Mouse (Mus musculus) MEL (cell line): ENCODE measurements around the gene Ccdc141. TPM values are rescaled to one million over a fixed set of nuclear protein-coding genes. Genes with fewer than 3 reads are reported as not detected.

ENCODE experiments used
- DNase-seq: peaks from one replicate; pipeline ENCODE4 v3.0.0; 2011; ENCODE audit warnings: low read depth, low spot score
- H3K27ac ChIP-seq: 2 replicates; pipeline ENCODE4 v1.5.1; 2012; ENCODE audit warnings: low read depth, mild to moderate bottlenecking, control low read depth, low read length, moderate library complexity; ENCODE audit not compliant: control insufficient read depth
- H3K27me3 ChIP-seq, 2 experiments: fragments of 150-350 bp in 1 of 2; sonication (generic) in 1 of 2; 2 replicates each; pipeline ENCODE4 v1.6.1; 2012; ENCODE audit warnings: low read length in 2 of 2, mild to moderate bottlenecking in 2 of 2, improper control_type of control experiment in 1 of 2, moderate library complexity in 1 of 2; ENCODE audit not compliant: insufficient read depth in 2 of 2, control insufficient read depth in 1 of 2
- H3K36me3 ChIP-seq, 2 experiments: 2 replicates each; pipeline ENCODE4 v1.6.1; 2012 to 2014; ENCODE audit warnings: low read length in 2 of 2, improper control_type of control experiment in 1 of 2, inconsistent platforms in 1 of 2, mild to moderate bottlenecking in 1 of 2; ENCODE audit not compliant: insufficient read depth in 2 of 2, control insufficient read depth in 1 of 2
- H3K4me1 ChIP-seq, 2 experiments: fragments of 150-350 bp in 1 of 2; sonication (generic) in 1 of 2; 2 replicates each; pipeline ENCODE4 v1.6.1; 2012; ENCODE audit warnings: low read length in 2 of 2, improper control_type of control experiment in 1 of 2, mild to moderate bottlenecking in 1 of 2; ENCODE audit not compliant: insufficient read depth in 2 of 2, control insufficient read depth in 1 of 2
- H3K4me3 ChIP-seq, 2 experiments: fragments of 150-350 bp in 1 of 2; sonication (generic) in 1 of 2; 2 replicates each; pipeline ENCODE4 v1.5.1; 2012; ENCODE audit warnings: low read depth in 2 of 2, low read length in 2 of 2, mild to moderate bottlenecking in 2 of 2, moderate library complexity in 2 of 2, control low read depth in 1 of 2, improper control_type of control experiment in 1 of 2; ENCODE audit not compliant: control insufficient read depth in 1 of 2, insufficient read depth in 1 of 2
- H3K79me2 ChIP-seq: 2 replicates; pipeline ENCODE4 v1.6.1; 2012; ENCODE audit warnings: mild to moderate bottlenecking, low read length, moderate library complexity; ENCODE audit not compliant: control insufficient read depth, poor library complexity, insufficient read depth
- H3K9ac ChIP-seq: 2 replicates; pipeline ENCODE4 v1.6.1; 2012; ENCODE audit warnings: low read depth, mild to moderate bottlenecking, control low read depth, low read length, moderate library complexity; ENCODE audit not compliant: control insufficient read depth, poor library complexity, severe bottlenecking
- H3K9me3 ChIP-seq: fragments of 150-350 bp; sonication (generic); replicated peaks from 2 replicates; pipeline ENCODE4 v1.6.1; 2012; ENCODE audit warnings: mild to moderate bottlenecking, low read length, improper control_type of control experiment, moderate library complexity; ENCODE audit not compliant: insufficient read depth
- BHLHE40 ChIP-seq: IDR thresholded peaks from 2 replicates; pipeline ENCODE4 v1.6.1; 2012; ENCODE audit warnings: low read depth, mild to moderate bottlenecking, inconsistent platforms, low read length, improper control_type of control experiment, borderline replicate concordance
- E2F4 ChIP-seq: IDR thresholded peaks from 2 replicates; pipeline ENCODE4 v1.6.1; 2011; ENCODE audit warnings: low read depth, low read length, improper control_type of control experiment, borderline replicate concordance
- ELF1 ChIP-seq: IDR thresholded peaks from 2 replicates; pipeline ENCODE4 v1.6.1; 2014; ENCODE audit warnings: low read depth, mild to moderate bottlenecking, inconsistent platforms, low read length, improper control_type of control experiment, moderate library complexity
- ETS1 ChIP-seq: IDR thresholded peaks from 2 replicates; pipeline ENCODE4 v1.6.1; 2012; ENCODE audit warnings: low read depth, mild to moderate bottlenecking, inconsistent platforms, low read length, improper control_type of control experiment, moderate library complexity
- GATA1 ChIP-seq: IDR thresholded peaks from 2 replicates; pipeline ENCODE4 v1.6.1; 2011; ENCODE audit warnings: low read depth, low read length, improper control_type of control experiment
- MAFK ChIP-seq: IDR thresholded peaks from 2 replicates; pipeline ENCODE4 v1.6.1; 2011; ENCODE audit warnings: low read depth, mild to moderate bottlenecking, low read length, improper control_type of control experiment, borderline replicate concordance
- MEF2A ChIP-seq: IDR thresholded peaks from 2 replicates; pipeline ENCODE4 v1.6.1; 2014; ENCODE audit warnings: low read depth, mild to moderate bottlenecking, inconsistent platforms, low read length, improper control_type of control experiment; ENCODE audit not compliant: poor library complexity, insufficient replicate concordance, severe bottlenecking; ENCODE audit errors: extremely low read depth
- MYB ChIP-seq: IDR thresholded peaks from 2 replicates; pipeline ENCODE4 v1.6.1; 2011; ENCODE audit warnings: mild to moderate bottlenecking, low read depth, low read length, improper control_type of control experiment
- NRF1 ChIP-seq: IDR thresholded peaks from 2 replicates; pipeline ENCODE4 v1.6.1; 2014; ENCODE audit warnings: low read depth, mild to moderate bottlenecking, inconsistent platforms, low read length, improper control_type of control experiment, moderate library complexity; ENCODE audit not compliant: poor library complexity, insufficient read depth, severe bottlenecking
- POLR2A ChIP-seq, 2 experiments: IDR thresholded peaks; 2 replicates each; pipeline ENCODE4 v1.6.1; 2011 to 2012; ENCODE audit warnings: low read length in 2 of 2, mild to moderate bottlenecking in 2 of 2, control low read depth in 1 of 2, improper control_type of control experiment in 1 of 2, low read depth in 1 of 2, moderate library complexity in 1 of 2; ENCODE audit not compliant: control insufficient read depth in 1 of 2, insufficient read depth in 1 of 2, poor library complexity in 1 of 2
- POLR2AphosphoS2 ChIP-seq: IDR thresholded peaks from 2 replicates; pipeline ENCODE4 v1.6.1; 2011; ENCODE audit warnings: low read length, improper control_type of control experiment
- RAD21 ChIP-seq: IDR thresholded peaks from 2 replicates; pipeline ENCODE4 v1.6.1; 2011; ENCODE audit warnings: mild to moderate bottlenecking, low read depth, low read length, improper control_type of control experiment
- RCOR1 ChIP-seq: IDR thresholded peaks from 2 replicates; pipeline ENCODE4 v1.6.1; 2012; ENCODE audit warnings: low read depth, mild to moderate bottlenecking, inconsistent platforms, low read length, improper control_type of control experiment
- SIN3A ChIP-seq: IDR thresholded peaks from 2 replicates; pipeline ENCODE4 v1.6.1; 2012; ENCODE audit warnings: low read length, improper control_type of control experiment, inconsistent platforms
- TAL1 ChIP-seq: IDR thresholded peaks from 2 replicates; pipeline ENCODE4 v1.6.1; 2012; ENCODE audit warnings: mild to moderate bottlenecking, inconsistent platforms, low read length, moderate library complexity, mixed read lengths
- TBP ChIP-seq: IDR thresholded peaks from 2 replicates; pipeline ENCODE4 v1.8.0; 2011; ENCODE audit warnings: low read depth, low read length, improper control_type of control experiment
- USF2 ChIP-seq, 2 experiments: IDR thresholded peaks; 2 replicates each; pipeline ENCODE4 v1.6.1; 2011 to 2012; ENCODE audit warnings: improper control_type of control experiment in 2 of 2, low read length in 2 of 2, borderline replicate concordance in 1 of 2, inconsistent platforms in 1 of 2, low read depth in 1 of 2, mild to moderate bottlenecking in 1 of 2; ENCODE audit not compliant: insufficient read depth in 1 of 2
- ZNF384 ChIP-seq: IDR thresholded peaks from 2 replicates; pipeline ENCODE4 v1.6.1; 2012; ENCODE audit warnings: low read depth, mild to moderate bottlenecking, inconsistent platforms, low read length, improper control_type of control experiment
- polyA plus RNA-seq, 2 experiments: library from polyadenylated mRNA; stranded (reverse) in 1 of 2; unstranded in 1 of 2; fragments of >175 nt in 1 of 2; fragments of >200 nt in 1 of 2; gene quantifications; 2 replicates each; pipeline versions ENCODE4 v1.2.1 to v1.2.4; 2012; ENCODE audit warnings: low replicate concordance in 2 of 2, low read depth in 1 of 2; ENCODE audit not compliant: insufficient read length in 2 of 2, insufficient read depth in 1 of 2, missing spikeins in 1 of 2
- total RNA-seq: library from RNA; depleted of rRNA; stranded (reverse); fragments of 300-350 nt; gene quantifications from 2 replicates; pipeline ENCODE4 v1.2.3, GENCODE M21; 2012

Ccdc141 gene
- total and polyA plus RNA-seq, 3 experiments = 0.54 to 1.1 TPM; not detected in 1

DNA sequence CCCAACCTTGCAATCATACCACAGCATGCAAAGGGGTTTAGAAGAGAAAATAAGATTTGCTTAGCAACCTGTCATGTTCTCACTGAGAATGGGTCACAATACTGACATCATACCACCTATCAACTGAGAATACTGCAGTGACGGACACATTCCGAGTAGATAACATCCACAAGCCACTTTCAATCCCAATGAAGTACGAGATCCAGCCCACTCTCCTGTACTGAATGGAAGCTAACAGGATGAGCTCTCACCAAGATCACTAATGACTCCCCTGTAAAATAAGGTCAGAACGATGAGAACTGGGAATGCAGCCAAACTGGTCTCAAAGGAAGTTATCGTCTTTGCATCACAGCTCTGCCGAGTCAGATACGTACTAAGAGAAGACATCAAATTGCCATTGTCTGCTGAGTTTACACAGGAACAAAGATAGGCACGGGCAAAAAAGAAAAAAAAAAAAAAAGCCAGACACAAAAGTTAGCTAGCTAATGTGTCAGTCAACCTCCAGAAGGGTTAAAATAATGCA lies 13.7 kb upstream of the Ccdc141 start (continued):
- TF ChIP-seq MAFK (no peak), MEF2A (no peak), ELF1 (no peak), RAD21 (no peak), RCOR1 (no peak)

DNA sequence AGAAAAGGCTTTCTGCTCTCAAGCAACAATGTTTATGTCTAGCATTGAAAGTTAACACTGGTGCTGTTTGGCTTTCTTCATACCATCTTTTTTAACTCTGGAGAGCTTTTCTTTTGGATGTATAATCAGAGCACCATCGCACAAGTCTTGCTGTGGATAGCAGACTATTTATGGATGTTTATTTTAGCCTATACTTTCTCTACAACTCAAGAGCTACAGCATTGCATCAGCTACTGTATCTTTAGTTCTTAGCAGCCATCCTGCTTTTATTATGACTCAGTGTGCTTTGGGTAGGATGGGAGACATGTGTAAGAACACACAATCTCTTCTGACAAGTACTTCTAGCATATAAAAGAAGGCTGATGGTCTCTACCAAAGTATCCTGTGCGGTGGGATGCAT lies 13.2 kb upstream of the Ccdc141 start:
- no peak overlapping the region for H3K9ac ChIP-seq
- no peaks in the 10 kb centered on the region for H3K9me3 ChIP-seq
- no peak overlapping the region for H3K4me3 ChIP-seq
- DNase-seq = no peak
- TF ChIP-seq BHLHE40 (no peak), E2F4 (no peak), MAFK (no peak), ETS1 (no peak), TBP (no peak), SIN3A (no peak), POLR2A (IDR thresholded peaks at IDR 0.05; ENCODE audit: control insufficient read depth in 1 of 2, insufficient read depth in 1 of 2, low read depth in 1 of 2, low read length in 2 of 2, poor library complexity in 1 of 2) (no peak), MYB (no peak), POLR2AphosphoS2 (no peak), RAD21 (no peak), ZNF384 (no peak)
- no peaks in the 10 kb centered on the region for H3K79me2 ChIP-seq
- H3K27ac ChIP-seq = no peak overlapping the region
- no peaks in the 10 kb centered on the region for H3K4me1 ChIP-seq
- H3K36me3 ChIP-seq = peaks cover 0 to 3% of the 10 kb centered on the region in 2 experiments; a peak in 1 of 4 replicates
- no peaks in the 10 kb centered on the region for H3K27me3 ChIP-seq

DNA sequence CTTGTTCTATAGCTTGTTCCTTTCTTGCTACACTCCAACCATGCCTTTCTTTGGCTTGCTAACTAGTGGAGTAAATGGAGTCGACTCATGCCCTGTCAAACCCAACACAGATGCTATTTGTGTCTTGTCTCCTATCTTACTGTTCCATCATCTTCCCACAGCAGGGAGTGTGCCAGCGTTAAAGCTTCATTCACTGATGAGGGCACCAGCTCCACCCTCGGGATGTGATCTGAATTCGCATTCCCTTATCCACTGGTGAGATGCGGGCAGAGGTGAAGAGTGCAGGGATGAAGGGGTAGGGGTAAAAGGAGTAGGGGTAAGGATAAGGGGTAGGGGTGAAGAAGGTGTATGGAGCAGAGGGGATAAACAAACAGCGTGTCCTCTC lies 12.6 kb upstream of the Ccdc141 start:
- no peaks in the 10 kb centered on the region for H3K9me3 ChIP-seq
- H3K9ac ChIP-seq = no peak overlapping the region
- no peaks in the 10 kb centered on the region for H3K79me2 ChIP-seq
- no peak overlapping the region for H3K27ac ChIP-seq
- TF ChIP-seq TBP = no peak
- TF ChIP-seq POLR2A (IDR thresholded peaks at IDR 0.05; ENCODE audit: control insufficient read depth in 1 of 2, insufficient read depth in 1 of 2, low read depth in 1 of 2, low read length in 2 of 2, poor library complexity in 1 of 2) = no peak
- no peak for TF ChIP-seq NRF1
- no peak for TF ChIP-seq TAL1
- TF ChIP-seq USF2 (IDR thresholded peaks at IDR 0.05; ENCODE audit: borderline replicate concordance in 1 of 2, insufficient read depth in 1 of 2, low read depth in 1 of 2, low read length in 2 of 2) = no peak
- no peak for TF ChIP-seq MYB
- no peak for TF ChIP-seq GATA1
- no peaks in the 10 kb centered on the region for H3K4me1 ChIP-seq
- DNase-seq = no peak
- H3K36me3 ChIP-seq = peaks cover 0 to 3% of the 10 kb centered on the region in 2 experiments; a peak in 1 of 4 replicates
- H3K4me3 ChIP-seq = no peak overlapping the region
- H3K27me3 ChIP-seq = no peaks in the 10 kb centered on the region
